Mouse (Mus musculus): ENCODE measurements around the gene Babam2. TPM values are rescaled to one million over a fixed set of nuclear protein-coding genes. Genes with fewer than 3 reads are reported as not detected.

Gene Babam2
- total RNA-seq, 2 experiments from 2014 or later = 44.7 to 46.5 TPM

DNA sequence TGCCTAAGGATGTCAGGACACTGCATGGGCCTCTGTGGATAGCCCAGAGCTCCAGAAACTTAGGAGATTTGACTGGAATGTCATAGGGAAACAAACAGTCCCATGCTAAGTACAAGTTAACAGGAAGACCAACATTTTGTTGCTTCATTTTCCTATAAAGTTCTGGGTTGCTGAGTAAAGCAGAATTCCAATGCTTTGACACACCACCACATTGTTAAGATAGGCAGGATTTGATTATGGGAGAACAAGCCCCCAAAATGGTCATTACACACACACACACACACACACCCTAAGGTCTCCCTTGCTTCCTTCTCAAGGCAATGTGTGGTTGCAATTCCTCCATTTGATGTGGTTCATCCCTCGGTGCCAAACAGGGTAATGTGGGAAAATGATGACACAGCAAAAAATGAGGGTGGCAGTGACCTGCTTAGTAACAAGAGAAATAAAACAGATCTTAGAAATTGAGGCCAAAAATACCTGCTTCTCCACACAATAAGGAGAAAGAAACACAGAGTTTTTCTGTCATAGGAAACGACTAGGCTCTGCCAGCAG is 286.4 kb downstream of the Babam2 start:
- no peak for DNase-seq (ENCODE audit: low spot score in 2 of 2)

- DNase-seq (ENCODE audit: low spot score in 2 of 2) = peak; percentile 28 to 34
Measured at GRCm38 (mm10) chr5:31984369-31984961, 287.0 kb downstream of the Babam2 start.

- no peak for DNase-seq (ENCODE audit: low spot score in 2 of 2)
Measured at GRCm38 (mm10) chr5:31985021-31985420, 287.5 kb downstream of the Babam2 start.

DNA sequence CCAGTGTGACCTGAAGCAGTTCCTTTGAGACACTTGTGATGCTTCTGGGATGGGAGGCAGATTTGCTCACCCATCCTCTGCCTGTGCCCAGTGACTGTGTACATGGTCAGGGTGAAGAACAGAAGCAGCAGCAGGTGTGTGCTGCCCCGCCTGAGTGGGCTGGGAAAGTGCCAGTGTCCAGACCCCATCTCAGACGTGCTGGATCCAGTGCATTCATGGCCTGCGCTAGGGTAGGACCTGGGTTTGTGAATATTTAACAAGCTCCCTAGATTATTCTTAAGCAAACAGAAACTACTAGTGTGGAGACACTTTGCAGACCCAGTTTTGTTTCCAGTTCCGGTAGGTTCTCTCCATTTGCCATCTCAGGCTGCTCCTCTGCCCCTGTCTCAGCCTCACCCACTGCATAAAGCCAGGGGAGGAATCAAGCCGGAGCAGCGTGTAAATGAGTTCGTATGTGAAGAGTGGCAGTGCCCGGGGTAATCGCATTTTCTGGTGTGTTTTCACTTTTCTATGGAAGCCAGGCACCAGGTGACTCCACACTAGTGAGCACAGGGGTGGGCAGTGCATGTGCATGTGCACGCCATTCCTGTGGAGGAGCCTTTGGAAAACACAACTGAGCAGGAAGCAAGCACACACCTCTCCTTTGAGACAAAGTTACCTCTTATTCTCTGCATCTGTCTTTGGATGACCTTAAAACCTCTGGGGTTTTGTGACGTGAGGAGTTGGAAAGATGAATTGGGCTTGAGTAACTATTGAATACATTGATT is 290.2 kb downstream of the Babam2 start:
- no peak for DNase-seq (ENCODE audit: low spot score in 2 of 2)

DNA sequence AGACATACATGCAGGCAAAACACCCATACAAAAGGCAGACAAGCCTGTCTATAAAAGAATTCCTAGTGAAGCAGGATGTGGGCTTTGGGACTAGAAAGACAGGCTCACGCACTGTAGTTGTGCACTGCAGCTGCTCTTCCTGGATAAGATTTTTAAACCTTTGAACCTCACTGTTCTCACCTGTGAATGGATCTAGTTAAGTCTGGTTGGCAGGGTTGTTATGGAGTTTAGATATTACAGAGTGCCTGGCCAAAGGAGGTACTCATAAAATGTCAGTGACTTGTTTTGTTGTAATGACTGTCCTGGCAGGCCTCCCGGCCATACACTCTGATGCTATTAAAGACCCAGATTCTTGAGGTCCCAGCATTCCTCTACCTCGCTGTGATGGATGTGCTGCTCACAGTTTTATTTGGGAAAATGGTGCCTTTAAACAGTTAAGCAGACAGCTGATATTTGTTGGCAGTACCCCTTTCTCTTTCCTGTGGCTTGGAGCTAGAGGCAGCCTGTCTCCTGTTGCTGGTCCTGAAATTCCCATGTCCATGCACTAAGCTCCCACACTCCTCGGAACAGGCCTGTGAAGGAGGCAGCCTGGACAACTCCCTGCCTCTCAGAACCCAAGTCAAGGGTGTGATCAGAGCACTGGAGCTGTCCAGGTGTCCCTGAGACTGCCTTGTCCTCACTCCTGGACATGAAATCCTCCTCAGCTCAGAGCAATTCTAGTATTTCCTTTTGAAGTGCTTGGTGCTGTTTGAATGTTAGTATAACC is 299.9 kb downstream of the Babam2 start:
- DNase-seq (ENCODE audit: low spot score in 2 of 2) = no peak

- no peak for DNase-seq (ENCODE audit: low spot score in 2 of 2)
Measured at GRCm38 (mm10) chr5:31998806-31999205, 301.3 kb downstream of the Babam2 start.

DNA sequence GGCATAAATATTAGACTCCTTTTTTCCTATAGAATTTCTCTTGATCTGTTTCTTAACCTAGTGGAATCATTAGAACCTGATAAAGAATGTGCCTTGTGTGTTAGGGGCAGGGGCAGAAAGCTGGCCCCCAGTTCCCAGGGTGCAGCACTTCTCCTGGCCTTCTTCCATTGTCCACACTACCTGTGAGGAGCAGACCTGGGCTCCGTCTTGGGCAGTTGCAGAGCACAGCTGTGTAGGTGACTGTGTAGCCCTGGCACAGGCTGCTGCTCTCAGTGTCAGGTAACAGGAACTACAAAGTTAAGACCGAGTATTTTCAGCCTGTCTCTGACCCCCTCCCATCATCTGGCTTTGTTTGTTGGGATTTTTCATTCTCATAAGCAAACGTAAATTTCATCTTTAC is 302.6 kb downstream of the Babam2 start:
- DNase-seq (ENCODE audit: low spot score in 2 of 2) = no peak

GRCm38 (mm10) chr5:32001266-32001665 is 303.8 kb downstream of the Babam2 start:
- DNase-seq (ENCODE audit: low spot score in 2 of 2) = no peak

DNA sequence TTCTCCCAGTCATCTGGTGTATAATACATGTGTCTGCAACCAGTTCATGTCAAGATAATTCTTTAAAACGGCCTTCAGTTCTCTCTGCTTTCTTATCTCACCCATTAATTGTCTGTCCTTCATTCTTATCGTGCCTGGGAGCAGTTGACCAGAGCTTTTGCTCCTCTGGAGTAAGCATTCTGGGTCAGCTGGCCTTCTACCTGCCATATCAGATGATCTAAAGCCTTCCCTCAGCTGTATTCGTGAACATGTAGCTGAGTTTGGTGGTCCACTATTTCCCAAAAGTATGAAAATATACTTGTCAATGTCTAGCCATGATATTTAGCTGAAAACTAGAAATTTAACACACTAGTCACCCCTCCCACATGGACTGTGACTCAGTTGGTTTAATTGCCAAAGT is 304.3 kb downstream of the Babam2 start:
- DNase-seq (ENCODE audit: low spot score in 2 of 2) = no peak

- no peak for DNase-seq (ENCODE audit: low spot score in 2 of 2)
Measured at GRCm38 (mm10) chr5:32008401-32008800, 310.9 kb downstream of the Babam2 start.

DNA sequence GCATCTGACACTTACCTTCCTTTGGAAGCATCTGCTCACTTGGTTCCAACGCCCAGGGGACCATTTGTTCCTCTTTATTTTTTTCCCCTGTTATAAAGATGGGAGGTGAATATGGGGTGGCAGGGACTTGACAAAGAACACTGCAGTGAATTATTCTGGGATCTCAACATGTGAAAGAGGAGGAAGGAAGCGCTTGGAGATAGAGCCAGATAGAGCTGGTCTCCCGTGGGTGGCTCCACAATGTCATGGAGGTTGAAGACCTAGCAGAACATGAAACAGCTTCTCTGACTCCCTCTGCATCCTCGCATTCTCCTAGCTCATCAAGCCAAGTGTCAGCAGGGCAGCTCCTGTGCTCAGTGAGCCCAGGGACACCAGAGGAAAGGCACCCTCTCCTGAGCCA is 312.6 kb downstream of the Babam2 start:
- DNase-seq (ENCODE audit: low spot score in 2 of 2) = peak; percentile 9 to 37

DNA sequence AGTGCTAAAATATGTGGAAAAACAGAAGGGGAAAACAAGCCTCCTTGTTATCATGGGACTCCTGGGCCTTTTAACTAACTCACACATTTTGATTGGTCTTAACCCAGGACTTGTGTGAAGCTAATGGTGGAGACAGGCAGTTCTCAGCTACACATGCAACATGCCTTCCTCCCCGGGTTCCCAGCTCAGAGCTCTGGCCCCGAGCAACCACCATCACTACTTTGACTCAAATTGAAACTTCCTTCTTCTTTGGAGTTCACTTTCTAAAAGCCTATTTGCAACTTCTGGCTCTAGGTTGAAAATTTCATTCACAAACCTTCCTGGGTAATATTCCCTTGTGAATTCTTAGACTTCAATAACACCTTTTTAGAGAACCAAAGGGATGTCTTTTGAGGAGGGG is 315.6 kb downstream of the Babam2 start:
- no peak for DNase-seq (ENCODE audit: low spot score in 2 of 2)

- DNase-seq (ENCODE audit: low spot score in 2 of 2) = no peak
Measured at GRCm38 (mm10) chr5:32014786-32015185, 317.3 kb downstream of the Babam2 start.

- DNase-seq (ENCODE audit: low spot score in 2 of 2) = no peak
Measured at GRCm38 (mm10) chr5:32015949-32016478, 318.5 kb downstream of the Babam2 start.

DNA sequence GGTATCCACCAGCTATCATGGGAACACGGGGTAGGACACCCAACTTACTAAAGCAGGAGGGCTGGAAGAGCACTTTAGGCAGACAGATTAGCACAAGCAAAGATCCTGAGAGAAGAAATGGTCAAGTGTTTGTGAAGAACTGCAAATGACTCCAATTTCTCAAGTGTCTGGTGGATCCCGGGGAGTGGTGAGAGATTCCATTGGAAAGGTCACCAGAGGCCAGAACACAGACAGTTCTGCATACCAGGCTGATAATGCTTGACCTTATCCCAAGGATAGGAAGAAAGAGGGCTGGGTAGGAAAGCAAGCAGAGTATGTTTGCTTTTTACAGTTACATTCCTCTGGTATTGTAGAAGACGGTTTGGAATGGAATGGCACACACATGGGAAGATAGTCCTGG is 320.2 kb downstream of the Babam2 start:
- no peak for DNase-seq (ENCODE audit: low spot score in 2 of 2)

DNA sequence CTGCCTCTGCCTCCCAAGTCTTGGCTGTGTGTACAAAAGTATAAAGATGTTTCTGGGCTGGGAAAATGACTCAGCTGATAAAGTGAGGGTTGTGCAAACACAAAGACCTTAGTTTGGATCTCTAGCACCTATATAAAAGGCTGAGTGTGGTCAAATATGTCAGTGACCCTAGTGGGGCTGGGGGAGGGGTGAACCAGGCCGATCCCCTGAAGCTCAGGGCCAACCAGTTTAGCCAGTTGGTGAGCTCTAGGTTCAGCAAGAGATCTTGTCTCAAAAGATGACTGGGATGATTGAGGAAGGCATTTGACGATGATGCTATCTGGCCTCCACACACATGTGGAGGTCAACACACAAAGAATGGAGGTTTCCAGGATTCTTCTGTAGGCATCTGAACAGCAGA is 320.8 kb downstream of the Babam2 start:
- DNase-seq (ENCODE audit: low spot score in 2 of 2) = no peak

- DNase-seq (ENCODE audit: low spot score in 2 of 2) = no peak
Measured at GRCm38 (mm10) chr5:32029834-32030433, 332.4 kb downstream of the Babam2 start.

DNA sequence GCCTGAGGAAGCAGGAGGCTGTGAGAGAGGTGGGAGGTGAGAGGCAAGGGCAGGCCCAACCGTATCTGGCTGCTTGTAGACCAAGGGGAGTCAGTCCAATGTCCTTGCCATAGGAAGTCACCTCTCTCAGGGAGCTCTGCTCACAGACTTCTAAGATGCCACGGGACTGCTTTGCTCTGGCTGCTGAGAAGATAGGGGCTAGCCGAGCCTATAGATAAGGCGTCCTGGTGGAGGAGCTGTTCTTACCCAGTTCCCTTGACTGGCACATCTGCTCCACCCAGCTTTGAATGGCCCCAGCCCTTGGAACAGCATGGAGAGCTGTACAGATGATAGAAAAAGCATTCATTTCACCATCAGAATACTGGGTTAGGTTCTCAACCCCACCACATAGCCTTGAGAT is 335.7 kb downstream of the Babam2 start:
- DNase-seq (ENCODE audit: low spot score in 2 of 2) = no peak

- DNase-seq (ENCODE audit: low spot score in 2 of 2) = no peak
Measured at GRCm38 (mm10) chr5:32033621-32034020, 336.1 kb downstream of the Babam2 start.

DNA sequence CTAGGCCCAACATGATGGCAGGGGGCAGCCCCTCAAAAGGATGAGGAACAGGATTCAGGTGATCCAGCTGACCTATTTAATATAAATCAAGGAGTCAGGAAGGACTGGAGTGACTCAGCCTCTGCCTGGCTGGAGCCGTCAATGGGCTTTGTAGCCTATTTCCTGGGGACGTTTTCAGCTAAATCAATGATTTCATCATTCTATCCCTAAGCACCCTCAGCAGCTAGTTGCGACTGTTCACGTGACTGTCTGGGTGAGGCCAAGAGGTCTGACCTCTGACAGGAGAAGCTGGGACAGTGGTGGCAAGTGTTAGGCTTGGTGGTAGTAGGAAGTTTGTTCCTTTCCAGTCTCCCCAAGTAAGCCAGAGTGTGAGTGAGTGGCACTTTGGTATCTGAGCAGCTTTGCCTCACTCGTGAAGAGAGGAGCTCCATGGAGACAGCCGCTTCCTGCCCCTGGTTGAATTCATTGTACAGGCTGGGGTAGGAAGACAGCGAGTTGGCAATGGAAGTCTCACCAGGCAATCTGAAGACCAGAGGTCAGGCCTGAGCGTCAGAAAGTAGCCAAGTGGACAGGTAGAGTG is 337.1 kb downstream of the Babam2 start:
- no peak for DNase-seq (ENCODE audit: low spot score in 2 of 2)
